In the genomic region with DNA sequence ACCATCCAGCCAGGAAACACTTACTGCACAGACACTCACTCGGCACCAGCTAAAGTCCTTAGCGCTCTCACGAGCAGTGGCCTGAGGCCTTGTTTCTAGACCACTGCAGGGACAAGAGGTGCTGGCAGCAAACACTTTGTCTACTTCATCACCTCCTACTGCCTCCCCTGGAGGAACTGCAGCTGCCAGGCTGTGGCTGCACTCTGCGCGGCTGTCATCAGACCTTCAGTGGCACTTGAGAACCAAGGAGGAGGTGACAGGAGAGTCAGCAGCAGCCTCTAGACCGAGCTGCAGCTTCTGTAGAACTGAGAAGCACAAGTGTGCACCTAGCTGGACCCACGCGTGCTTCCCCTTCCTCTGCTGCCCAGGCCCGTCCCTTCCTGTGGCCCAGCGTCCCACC, we compare ENCODE assay signal across 11 mouse cellular contexts. TPM values are rescaled to one million over a fixed set of nuclear protein-coding genes. Genes with fewer than 3 reads are reported as not detected.
DNase-seq lines count a peak whose midpoint lies in the region; ATAC-seq and TF ChIP-seq lines count a peak whose summit lies in the region.
"Had no signal": no experiment of that assay in that cellular context is flagged by ENCODE, and none has a peak within 500 bp of the region (broad histone marks: within the 10 kb centered on the region; RNA-seq: fewer than 3 reads in every experiment).

No protein-coding gene starts in this region.

- no peaks in the 10 kb centered on the region for H3K36me3 ChIP-seq in hindbrain, postnatal 0 days (ENCODE audit: insufficient read depth, low read length)
- H3K36me3 ChIP-seq in hindbrain, embryonic 12.5 days: no peaks in the 10 kb centered on the region
- no peaks in the 10 kb centered on the region for H3K36me3 ChIP-seq in embryonic facial prominence, embryonic 14.5 days (ENCODE audit: control insufficient read depth, insufficient read depth, low read length)
- no peaks in the 10 kb centered on the region for H3K36me3 ChIP-seq in heart, embryonic 16.5 days (ENCODE audit: control insufficient read depth, insufficient read depth)
- H3K36me3 ChIP-seq: kidney, embryonic 15.5 days; midbrain, embryonic 10.5 days; neural tube, embryonic 13.5 days had no signal

- no peak for ATAC-seq in hindbrain, postnatal 0 days
- ATAC-seq in hindbrain, embryonic 12.5 days (ENCODE audit: low FRiP score): no peak
- no peak for ATAC-seq in embryonic facial prominence, embryonic 14.5 days (ENCODE audit: low read depth)
- peak; percentile 79 for ATAC-seq in heart, embryonic 16.5 days (replicated peaks; ENCODE audit: extremely low read depth, insufficient read depth, low FRiP score)

- no peak overlapping the region for H3K4me3 ChIP-seq in hindbrain, postnatal 0 days (ENCODE audit: low read length)
- no peak overlapping the region for H3K4me3 ChIP-seq in hindbrain, embryonic 12.5 days
- H3K4me3 ChIP-seq in embryonic facial prominence, embryonic 14.5 days (ENCODE audit: low read depth, low read length): no peak overlapping the region
- H3K4me3 ChIP-seq in heart, embryonic 16.5 days (ENCODE audit: low read length): no peak overlapping the region
- H3K4me3 ChIP-seq: kidney, embryonic 15.5 days; midbrain, embryonic 10.5 days; neural tube, embryonic 13.5 days had no signal

- no peak for TF ChIP-seq CTCF in hindbrain, postnatal 0 days (IDR thresholded peaks at IDR 0.05; ENCODE audit: low read depth)

- no peaks in the 10 kb centered on the region for H3K27me3 ChIP-seq in hindbrain, postnatal 0 days (ENCODE audit: insufficient read depth, low read length)
- H3K27me3 ChIP-seq in hindbrain, embryonic 12.5 days: no peaks in the 10 kb centered on the region
- H3K27me3 ChIP-seq in embryonic facial prominence, embryonic 14.5 days (replicated peaks; ENCODE audit: control insufficient read depth, insufficient read depth, low read length): no peaks in the 10 kb centered on the region
- peaks cover 89% of the 10 kb centered on the region for H3K27me3 ChIP-seq in heart, embryonic 16.5 days (ENCODE audit: control insufficient read depth, insufficient read depth, low read length)
- H3K27me3 ChIP-seq: kidney, embryonic 15.5 days; neural tube, embryonic 13.5 days had no signal

- H3K9ac ChIP-seq in hindbrain, postnatal 0 days (replicated peaks; ENCODE audit: low read length): no peak overlapping the region
- H3K9ac ChIP-seq in hindbrain, embryonic 12.5 days: no peak overlapping the region
- no peak overlapping the region for H3K9ac ChIP-seq in embryonic facial prominence, embryonic 14.5 days (ENCODE audit: low read depth, low read length)
- 0 out of 2 replicates have a peak overlapping the region, but pooled peaks have one; percentile 13 for H3K9ac ChIP-seq in heart, embryonic 16.5 days (ENCODE audit: low read length)
- H3K9ac ChIP-seq: kidney, embryonic 15.5 days; neural tube, embryonic 13.5 days had no signal

- H3K9me3 ChIP-seq in hindbrain, postnatal 0 days (ENCODE audit: low read length): no peaks in the 10 kb centered on the region
- H3K9me3 ChIP-seq in hindbrain, embryonic 12.5 days (replicated peaks): no peaks in the 10 kb centered on the region
- H3K9me3 ChIP-seq in embryonic facial prominence, embryonic 14.5 days (ENCODE audit: control insufficient read depth, low read length): no peaks in the 10 kb centered on the region
- no peaks in the 10 kb centered on the region for H3K9me3 ChIP-seq in heart, embryonic 16.5 days (replicated peaks; ENCODE audit: control insufficient read depth, low read length)
- H3K9me3 ChIP-seq: kidney, embryonic 15.5 days; midbrain, embryonic 10.5 days; neural tube, embryonic 13.5 days had no signal

- no peak overlapping the region for H3K4me2 ChIP-seq in hindbrain, postnatal 0 days (ENCODE audit: low read depth, low read length)
- H3K4me2 ChIP-seq in hindbrain, embryonic 12.5 days (replicated peaks): no peak overlapping the region
- no peak overlapping the region for H3K4me2 ChIP-seq in embryonic facial prominence, embryonic 14.5 days (ENCODE audit: low read depth, low read length)
- no peak overlapping the region for H3K4me2 ChIP-seq in heart, embryonic 16.5 days (ENCODE audit: low read depth, low read length)
- H3K4me2 ChIP-seq: kidney, embryonic 15.5 days; neural tube, embryonic 13.5 days had no signal

- 73% methylated on average over 10 of the region's 10 CpGs for WGBS in hindbrain, postnatal 0 days
- WGBS in hindbrain, embryonic 12.5 days: 82% methylated on average over 10 of the region's 10 CpGs
- 75% methylated on average over 10 of the region's 10 CpGs for WGBS in embryonic facial prominence, embryonic 14.5 days
- WGBS in heart, embryonic 16.5 days: 32% methylated on average over 10 of the region's 10 CpGs

- DNase-seq in hindbrain, postnatal 0 days (ENCODE audit: low spot score): no peak
- DNase-seq in embryonic facial prominence, embryonic 14.5 days (ENCODE audit: low spot score): no peak
- DNase-seq in lung, postnatal 10 days: peak; percentile 62
- DNase-seq in adrenal gland, postnatal 10 days: no peak
- no peak for DNase-seq in gastrocnemius, postnatal 4 days (ENCODE audit: low spot score in 2 of 2)
- DNase-seq: right cerebral cortex, postnatal 4 days had no signal

- H3K27ac ChIP-seq in hindbrain, postnatal 0 days: peak overlapping the region; percentile 56; the same call in 1 of the 2 replicates
- H3K27ac ChIP-seq in hindbrain, embryonic 12.5 days: no peak overlapping the region
- H3K27ac ChIP-seq in embryonic facial prominence, embryonic 14.5 days (replicated peaks; ENCODE audit: low read depth, low read length): peak overlapping the region; percentile 58
- no peak overlapping the region for H3K27ac ChIP-seq in heart, embryonic 16.5 days (ENCODE audit: low read length)
- H3K27ac ChIP-seq: midbrain, embryonic 10.5 days; neural tube, embryonic 13.5 days had no signal

- peaks cover 27% of the 10 kb centered on the region for H3K4me1 ChIP-seq in hindbrain, postnatal 0 days (ENCODE audit: insufficient read depth, low read length)
- 0 out of 2 replicates have a peak, but pooled peaks cover under 1% of the 10 kb centered on the region for H3K4me1 ChIP-seq in hindbrain, embryonic 12.5 days
- peaks cover 1% of the 10 kb centered on the region; the same call in 1 of the 2 replicates for H3K4me1 ChIP-seq in embryonic facial prominence, embryonic 14.5 days (ENCODE audit: control insufficient read depth, insufficient read depth, low read length)
- H3K4me1 ChIP-seq in heart, embryonic 16.5 days (ENCODE audit: control insufficient read depth, insufficient read depth, low read length): peaks cover 12% of the 10 kb centered on the region

RNA-seq across cellular contexts. Expression of a gene that starts 56.9 kb away (rescaled TPM):
- total RNA-seq in hindbrain, postnatal 0 days (2014; rRNA removed): 108 and 110 TPM in 2 replicates
- 15.2 and 19.7 TPM in 2 replicates for polyA plus RNA-seq in hindbrain, postnatal 0 days (2015; fragmentation: Nextera tagmentation; extraction: Ambion mirVana)
- 15.9 and 18.3 TPM in 2 replicates for polyA plus RNA-seq in hindbrain, embryonic 12.5 days (2016; fragmentation: Nextera tagmentation; extraction: Ambion mirVana)
- polyA plus RNA-seq in embryonic facial prominence, embryonic 14.5 days (2014; fragmentation: Nextera tagmentation; extraction: Ambion mirVana): 12.5 and 15.6 TPM in 2 replicates
- polyA plus RNA-seq in heart, embryonic 16.5 days (2015; fragmentation: Nextera tagmentation; extraction: Ambion mirVana): 5.8 TPM in 2 replicates
- 10 to 100 TPM; 26.9 to 47.2 TPM for total RNA-seq in adrenal gland, postnatal 10 days (2021)
- total RNA-seq in gastrocnemius, postnatal 4 days (2021): 10 to 100 TPM; 25.0 to 30.0 TPM

Comparison
In these comparisons a context has a peak if more than half of its experiments do, and no peak if none do; other contexts are left out.
1. H3K27ac ChIP-seq: peak in hindbrain, postnatal 0 days (single experiment) and embryonic facial prominence, embryonic 14.5 days (single experiment); none in hindbrain, embryonic 12.5 days (single experiment) and heart, embryonic 16.5 days (single experiment).